Mouse (Mus musculus): ENCODE data around the gene Dusp11. TPM values are rescaled to one million over a fixed set of nuclear protein-coding genes. Genes with fewer than 3 reads are reported as not detected.
"Not testable (repeated sequence)": the region's sequence is repeated elsewhere in the genome, so short reads cannot be mapped to it uniquely, and the experiment has no call there.

Gene Dusp11
- total RNA-seq (2021) = 100 to 1,000 TPM in 1 of 2 experiments, 10 to 100 TPM in 1; 96.9 to 102 TPM
- long read RNA-seq, experiment 1, full-length matches to known transcripts = 4 of 8 reads
- long read RNA-seq, experiment 1, partial matches to known transcripts = 0 of 8 reads
- long read RNA-seq, experiment 1, other reads (novel, unspliced or antisense) = 4 of 8 reads
- long read RNA-seq, experiment 2, full-length matches to known transcripts = 13 of 34 reads
- long read RNA-seq, experiment 2, partial matches to known transcripts = 5 of 34 reads
- long read RNA-seq, experiment 2, other reads (novel, unspliced or antisense) = 16 of 34 reads

DNA sequence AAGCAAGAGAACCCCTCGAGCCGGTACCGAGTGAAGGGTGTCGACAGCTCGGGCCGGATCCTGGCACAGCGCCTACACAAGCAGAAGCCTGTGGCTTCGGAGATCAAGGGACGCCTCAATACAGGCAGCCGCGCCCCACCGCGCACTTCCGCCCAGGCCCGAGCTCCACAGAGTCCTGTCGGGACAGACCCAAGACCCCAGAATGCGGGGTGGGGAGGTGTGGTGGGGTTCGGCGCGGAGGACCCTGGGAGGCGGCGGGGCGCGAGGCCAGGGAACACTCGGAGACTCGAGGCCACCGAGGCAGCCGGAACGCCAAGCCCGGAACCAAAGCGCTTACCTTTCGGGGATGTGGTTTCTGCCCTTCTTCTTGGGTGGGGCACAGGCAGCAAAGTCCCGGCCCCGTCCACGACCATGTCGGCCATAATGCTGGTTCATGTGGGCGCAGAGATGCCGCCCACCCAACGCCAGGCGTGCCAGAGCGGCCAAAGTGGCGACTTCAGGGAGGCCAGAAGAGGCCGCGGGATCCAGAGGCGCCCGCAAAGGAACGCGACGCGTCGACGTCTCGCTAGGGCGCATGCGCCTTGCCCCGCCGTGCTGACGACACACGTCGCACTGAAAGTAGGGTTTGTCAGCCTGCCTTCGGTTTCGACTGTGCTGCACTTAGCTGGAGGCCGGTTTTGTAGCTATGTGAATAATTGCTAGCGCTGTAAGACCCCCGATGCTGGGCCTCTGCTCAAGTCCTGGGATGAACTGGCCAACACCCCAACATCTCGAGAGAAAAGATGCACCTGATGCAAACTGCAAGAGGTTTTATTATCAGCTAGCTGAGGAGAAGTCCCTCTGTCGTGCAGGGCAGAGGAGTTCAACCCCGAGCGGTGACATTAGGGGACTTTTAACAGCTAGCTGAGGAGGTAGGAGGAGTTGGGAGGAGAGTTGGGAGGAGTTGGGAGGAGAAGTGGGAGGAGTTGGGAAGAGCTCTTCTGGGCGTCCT is at the start of gene Dusp11:
Dusp11 (minus strand) TSS at position 567 of the 991 bp plus-strand sequence.
- peak; percentile 74 to 86 for DNase-seq (ENCODE audit: low spot score in 2 of 2)

DNA sequence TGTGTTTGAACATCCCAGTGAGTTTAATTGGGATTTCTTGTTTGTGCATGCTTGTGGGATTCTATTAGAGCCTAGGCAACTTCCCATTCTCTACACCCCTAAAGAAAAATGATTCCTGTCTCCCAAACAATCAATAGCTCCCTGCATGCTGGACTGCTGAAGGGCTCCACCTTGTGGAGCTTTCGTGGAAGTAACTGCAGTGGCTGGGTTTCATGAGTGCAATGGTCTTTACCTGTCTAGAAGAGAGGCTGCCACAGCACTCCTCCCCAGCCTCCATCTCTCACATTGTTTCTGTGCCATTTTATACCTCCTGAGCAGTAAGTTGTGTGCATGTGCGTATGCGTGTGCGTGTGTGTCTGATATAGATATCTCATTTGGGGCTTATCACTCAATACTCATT is 48.5 kb upstream of the Dusp11 start:
- DNase-seq (ENCODE audit: low spot score in 2 of 2) = peak in 1 of 2 experiments; percentile 18

GRCm38 (mm10) chr6:86004271-86005148 is 43.0 kb upstream of the Dusp11 start:
- peak in 1 of 2 experiments; percentile 50 for DNase-seq (ENCODE audit: low spot score in 2 of 2)

DNA sequence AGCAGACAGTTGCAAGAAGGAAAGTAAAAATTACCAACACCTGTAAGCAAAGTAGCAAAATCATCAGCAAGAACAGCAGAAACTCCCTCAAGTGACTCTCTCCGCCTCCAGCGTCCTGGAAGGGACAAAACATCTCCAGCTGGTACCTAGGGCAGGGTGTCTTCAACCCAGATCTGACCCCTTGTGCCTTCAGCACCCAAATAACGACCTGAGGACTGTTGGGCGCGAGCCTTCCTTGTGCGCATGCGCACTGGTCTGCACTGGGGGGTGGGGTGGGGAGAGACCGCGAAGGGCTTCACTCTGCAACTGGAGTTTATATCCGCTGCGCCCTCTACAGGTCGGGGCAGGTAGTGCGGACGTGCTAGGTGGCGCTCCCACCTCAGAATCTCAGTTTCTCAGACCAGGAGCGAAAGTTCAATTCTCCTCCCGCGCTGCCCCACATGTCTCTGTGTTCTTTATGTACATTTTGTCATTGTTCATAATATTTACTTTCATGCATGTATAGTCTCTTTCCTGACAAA is 42.0 kb upstream of the Dusp11 start:
- no peak for DNase-seq (ENCODE audit: low spot score in 2 of 2)

- DNase-seq (ENCODE audit: low spot score in 2 of 2) = not testable (repeated sequence)
Measured at GRCm38 (mm10) chr6:85990774-85991173, 29.3 kb upstream of the Dusp11 start.

DNA sequence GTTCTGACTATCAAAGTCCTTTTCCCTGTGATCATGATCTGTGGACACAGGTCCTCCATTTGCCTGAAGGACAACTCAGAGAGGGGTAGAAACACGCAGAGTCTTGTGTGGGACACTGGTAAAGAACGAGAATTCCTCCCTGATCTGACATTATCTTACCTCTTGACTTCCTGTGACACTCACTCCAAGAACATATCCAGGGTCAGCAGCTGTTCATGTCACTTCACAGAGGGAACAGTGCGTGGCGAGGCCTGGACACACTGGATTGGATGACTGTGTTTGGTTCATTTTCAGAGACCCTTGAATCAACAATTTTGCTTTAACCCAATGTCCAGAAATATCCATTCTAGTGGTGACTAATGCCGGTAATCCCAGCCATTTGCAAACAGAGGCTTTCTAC is 28.1 kb upstream of the Dusp11 start:
- not testable (repeated sequence) for DNase-seq (ENCODE audit: low spot score in 2 of 2)

GRCm38 (mm10) chr6:85984351-85984750 is 22.9 kb upstream of the Dusp11 start:
- DNase-seq (ENCODE audit: low spot score in 2 of 2) = no peak

DNA sequence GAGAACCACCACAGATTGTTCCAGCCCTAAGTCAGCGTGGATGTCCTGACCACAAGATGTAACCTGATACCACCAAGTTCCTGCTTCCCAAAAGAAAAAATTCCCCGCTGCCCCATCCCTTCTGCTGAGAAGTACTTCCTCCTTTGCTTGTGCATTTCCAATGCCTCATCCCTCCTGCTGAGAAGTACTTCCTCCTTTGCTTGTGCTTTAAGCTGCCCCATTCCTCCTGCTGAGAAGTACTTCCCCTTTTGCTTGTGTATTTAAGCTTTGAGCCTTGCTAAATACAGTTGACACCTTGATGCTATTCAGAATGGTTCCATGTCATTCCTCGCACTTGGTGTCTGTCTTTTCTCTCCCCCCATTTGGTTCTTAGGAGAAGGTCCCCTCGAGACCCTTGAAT is 17.3 kb upstream of the Dusp11 start:
- DNase-seq (ENCODE audit: low spot score in 2 of 2) = not testable (repeated sequence)

GRCm38 (mm10) chr6:85976242-85976641 is 14.8 kb upstream of the Dusp11 start:
- no peak for DNase-seq (ENCODE audit: low spot score in 2 of 2)

DNA sequence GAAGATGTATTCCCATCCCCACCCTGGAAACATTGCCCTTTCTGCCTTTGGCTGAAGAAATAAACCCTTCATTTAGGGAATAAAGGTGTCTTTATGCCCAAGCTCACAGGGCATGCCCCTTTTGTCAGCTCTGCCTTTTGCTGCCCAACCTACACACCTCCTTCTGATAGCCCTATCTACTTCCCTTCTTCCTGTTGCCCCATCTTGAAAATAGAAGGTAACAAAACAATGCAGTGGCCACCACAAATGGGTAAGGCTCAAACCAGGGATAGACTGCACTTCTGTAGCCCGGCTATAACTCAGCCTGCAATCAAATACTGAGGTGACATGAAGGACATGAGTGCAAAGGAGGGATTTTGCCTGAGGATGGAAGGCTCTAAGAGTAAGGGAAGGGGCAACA is 14.3 kb upstream of the Dusp11 start:
- no peak for DNase-seq (ENCODE audit: low spot score in 2 of 2)

GRCm38 (mm10) chr6:85974941-85975617 is 13.6 kb upstream of the Dusp11 start:
- DNase-seq (ENCODE audit: low spot score in 2 of 2) = no peak

- DNase-seq (ENCODE audit: low spot score in 2 of 2) = no peak
Measured at GRCm38 (mm10) chr6:85973336-85973735, 11.9 kb upstream of the Dusp11 start.

DNA sequence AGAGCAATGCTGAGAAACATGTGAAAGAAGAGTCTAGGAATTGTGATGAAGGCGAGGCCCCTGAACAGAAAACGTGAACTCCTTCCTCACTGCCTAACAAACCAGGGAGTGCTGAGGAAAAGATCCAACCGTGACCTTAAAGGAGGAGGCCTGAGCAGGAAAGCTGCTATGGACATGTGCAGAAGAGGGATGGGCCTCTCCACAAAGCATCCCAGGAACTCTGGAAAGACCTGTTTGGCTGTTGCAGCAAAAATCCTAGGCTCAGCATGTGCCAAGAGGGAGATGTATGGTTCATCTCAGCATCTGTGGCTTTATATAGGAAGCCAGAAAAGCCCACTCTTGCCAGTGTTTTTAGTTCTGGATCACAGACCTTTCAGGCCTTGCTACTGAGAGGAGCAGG is 11.2 kb upstream of the Dusp11 start:
- DNase-seq (ENCODE audit: low spot score in 2 of 2) = no peak

- DNase-seq (ENCODE audit: low spot score in 2 of 2) = no peak
Measured at GRCm38 (mm10) chr6:85969889-85970288, 8.4 kb upstream of the Dusp11 start.

GRCm38 (mm10) chr6:85966686-85967085 is 5.2 kb upstream of the Dusp11 start:
- no peak for DNase-seq (ENCODE audit: low spot score in 2 of 2)

DNA sequence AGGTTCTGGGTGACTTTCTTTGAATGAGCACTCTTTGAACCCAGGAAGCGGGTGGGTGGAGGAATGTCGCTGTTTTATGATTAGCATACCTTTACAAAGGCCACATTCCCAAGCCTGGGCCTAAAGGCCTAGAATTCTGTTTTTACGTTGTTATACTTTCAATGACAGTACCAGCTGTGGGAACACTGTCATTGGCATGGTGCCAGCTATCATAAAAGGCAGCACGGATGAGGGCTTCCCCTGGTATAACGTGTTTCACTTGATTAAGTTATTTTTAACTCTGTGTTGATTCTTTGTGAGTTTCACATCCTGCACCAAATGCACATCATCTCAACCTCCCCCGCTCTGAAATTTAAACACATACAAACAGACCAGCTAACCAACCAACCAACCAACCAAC is 4.6 kb upstream of the Dusp11 start:
- not testable (repeated sequence) for DNase-seq (ENCODE audit: low spot score in 2 of 2)

DNA sequence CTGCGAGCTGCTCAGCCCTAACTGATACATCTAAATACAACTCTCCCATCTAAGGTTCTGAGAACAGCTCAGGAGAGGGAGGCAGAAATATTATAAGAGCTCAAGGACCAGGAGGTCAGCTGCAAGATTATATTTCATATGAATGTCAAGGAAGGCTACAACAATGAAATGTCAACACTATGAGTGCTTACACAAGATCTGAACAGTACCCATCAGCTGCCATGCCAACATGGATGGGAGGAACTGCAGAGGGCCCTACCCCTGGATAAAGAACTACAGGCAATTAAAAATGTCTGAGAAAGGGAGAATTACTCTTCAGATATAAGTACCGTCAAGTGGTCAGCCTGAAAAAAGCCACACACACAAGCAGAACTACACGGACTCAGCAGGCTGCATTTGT is 3.9 kb downstream of the Dusp11 start:
- no peak for DNase-seq (ENCODE audit: low spot score in 2 of 2)

DNA sequence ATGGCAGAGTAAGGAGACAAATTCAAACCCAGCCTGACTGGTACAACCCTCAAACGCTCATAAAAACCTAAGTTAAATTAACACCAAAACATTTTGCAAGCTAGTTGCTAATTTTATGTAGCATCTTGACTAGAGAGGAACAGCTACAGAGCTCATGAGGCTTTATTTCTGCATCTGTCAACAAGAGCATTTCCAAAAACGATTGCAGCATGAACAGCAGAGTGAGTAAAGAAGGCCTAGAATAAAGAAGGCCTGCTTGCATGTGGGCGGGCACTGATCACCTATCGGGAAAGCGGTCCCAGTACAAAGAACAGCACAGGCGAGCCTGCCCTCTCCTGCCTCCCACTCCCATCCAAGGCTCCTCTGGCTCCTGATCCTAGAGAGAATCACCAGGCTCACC is 12.9 kb downstream of the Dusp11 start:
- no peak for DNase-seq (ENCODE audit: low spot score in 2 of 2)

- no peak for DNase-seq (ENCODE audit: low spot score in 2 of 2)
Measured at GRCm38 (mm10) chr6:85942469-85942868, 19.0 kb downstream of the Dusp11 start.

DNA sequence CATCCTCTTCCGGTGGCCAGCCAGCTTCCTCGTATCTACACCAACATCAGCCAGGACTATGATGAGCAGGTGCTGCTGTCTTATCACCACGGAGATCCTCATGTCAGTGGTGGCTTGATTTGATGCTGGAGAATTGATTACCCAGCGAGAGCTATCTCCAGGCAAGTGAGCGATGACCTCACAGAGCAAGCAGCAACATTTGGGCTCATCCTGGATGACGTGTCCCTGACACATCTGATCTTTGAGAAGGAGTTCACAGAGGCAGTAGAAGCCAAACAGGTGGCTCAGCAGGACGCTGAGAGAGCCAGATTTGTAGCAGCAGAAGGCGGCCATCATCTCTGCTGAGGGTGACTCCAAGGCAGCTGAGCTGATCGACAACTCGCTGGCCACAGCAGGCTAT is 22.8 kb downstream of the Dusp11 start:
- no peak for DNase-seq (ENCODE audit: low spot score in 2 of 2)

All from adrenal gland, postnatal 4 days (tissue).